Mouse (Mus musculus) MEL (cell line): ENCODE measurements around the gene Ablim1. TPM values are rescaled to one million over a fixed set of nuclear protein-coding genes. Genes with fewer than 3 reads are reported as not detected.
A peak's percentile ranks its signal among the peaks of the same experiment; 100 is the strongest.

Source experiments
- DNase-seq: peaks from one replicate; pipeline ENCODE4 v3.0.0; 2011; ENCODE audit warnings: low read depth, low spot score
- H3K27ac ChIP-seq: 2 replicates; pipeline ENCODE4 v1.5.1; 2012; ENCODE audit warnings: low read depth, mild to moderate bottlenecking, control low read depth, low read length, moderate library complexity; ENCODE audit not compliant: control insufficient read depth
- H3K27me3 ChIP-seq, 2 experiments: fragments of 150-350 bp in 1 of 2; sonication (generic) in 1 of 2; 2 replicates each; pipeline ENCODE4 v1.6.1; 2012; ENCODE audit warnings: low read length in 2 of 2, mild to moderate bottlenecking in 2 of 2, improper control_type of control experiment in 1 of 2, moderate library complexity in 1 of 2; ENCODE audit not compliant: insufficient read depth in 2 of 2, control insufficient read depth in 1 of 2
- H3K36me3 ChIP-seq, 2 experiments: 2 replicates each; pipeline ENCODE4 v1.6.1; 2012 to 2014; ENCODE audit warnings: low read length in 2 of 2, improper control_type of control experiment in 1 of 2, inconsistent platforms in 1 of 2, mild to moderate bottlenecking in 1 of 2; ENCODE audit not compliant: insufficient read depth in 2 of 2, control insufficient read depth in 1 of 2
- H3K4me1 ChIP-seq, 2 experiments: fragments of 150-350 bp in 1 of 2; sonication (generic) in 1 of 2; 2 replicates each; pipeline ENCODE4 v1.6.1; 2012; ENCODE audit warnings: low read length in 2 of 2, improper control_type of control experiment in 1 of 2, mild to moderate bottlenecking in 1 of 2; ENCODE audit not compliant: insufficient read depth in 2 of 2, control insufficient read depth in 1 of 2
- H3K4me3 ChIP-seq, 2 experiments: fragments of 150-350 bp in 1 of 2; sonication (generic) in 1 of 2; 2 replicates each; pipeline ENCODE4 v1.5.1; 2012; ENCODE audit warnings: low read depth in 2 of 2, low read length in 2 of 2, mild to moderate bottlenecking in 2 of 2, moderate library complexity in 2 of 2, control low read depth in 1 of 2, improper control_type of control experiment in 1 of 2; ENCODE audit not compliant: control insufficient read depth in 1 of 2, insufficient read depth in 1 of 2
- H3K79me2 ChIP-seq: 2 replicates; pipeline ENCODE4 v1.6.1; 2012; ENCODE audit warnings: mild to moderate bottlenecking, low read length, moderate library complexity; ENCODE audit not compliant: control insufficient read depth, poor library complexity, insufficient read depth
- H3K9ac ChIP-seq: 2 replicates; pipeline ENCODE4 v1.6.1; 2012; ENCODE audit warnings: low read depth, mild to moderate bottlenecking, control low read depth, low read length, moderate library complexity; ENCODE audit not compliant: control insufficient read depth, poor library complexity, severe bottlenecking
- H3K9me3 ChIP-seq: fragments of 150-350 bp; sonication (generic); replicated peaks from 2 replicates; pipeline ENCODE4 v1.6.1; 2012; ENCODE audit warnings: mild to moderate bottlenecking, low read length, improper control_type of control experiment, moderate library complexity; ENCODE audit not compliant: insufficient read depth
- CTCF ChIP-seq, 3 experiments: IDR thresholded peaks in 2 of 3; conservative IDR thresholded peaks in 1 of 3; 2 replicates each; pipeline ENCODE4 v1.5.1; 2011 to 2012; ENCODE audit warnings: low read length in 3 of 3, low read depth in 2 of 3, mild to moderate bottlenecking in 2 of 3, improper control_type of control experiment in 1 of 3, inconsistent platforms in 1 of 3, mixed read lengths in 1 of 3, moderate library complexity in 1 of 3; ENCODE audit not compliant: control insufficient read depth in 1 of 3, insufficient read depth in 1 of 3, poor library complexity in 1 of 3, severe bottlenecking in 1 of 3
- ELF1 ChIP-seq: IDR thresholded peaks from 2 replicates; pipeline ENCODE4 v1.6.1; 2014; ENCODE audit warnings: low read depth, mild to moderate bottlenecking, inconsistent platforms, low read length, improper control_type of control experiment, moderate library complexity
- GABPA ChIP-seq: IDR thresholded peaks from 2 replicates; pipeline ENCODE4 v1.6.1; 2012; ENCODE audit warnings: low read depth, mild to moderate bottlenecking, inconsistent platforms, low read length, improper control_type of control experiment, moderate library complexity
- MAX ChIP-seq: IDR thresholded peaks from 2 replicates; pipeline ENCODE4 v1.6.1; 2011; ENCODE audit warnings: low read length, improper control_type of control experiment
- NRF1 ChIP-seq: IDR thresholded peaks from 2 replicates; pipeline ENCODE4 v1.6.1; 2014; ENCODE audit warnings: low read depth, mild to moderate bottlenecking, inconsistent platforms, low read length, improper control_type of control experiment, moderate library complexity; ENCODE audit not compliant: poor library complexity, insufficient read depth, severe bottlenecking
- RAD21 ChIP-seq: IDR thresholded peaks from 2 replicates; pipeline ENCODE4 v1.6.1; 2011; ENCODE audit warnings: mild to moderate bottlenecking, low read depth, low read length, improper control_type of control experiment
- SMC3 ChIP-seq: IDR thresholded peaks from 2 replicates; pipeline ENCODE4 v1.6.1; 2011; ENCODE audit warnings: low read depth, low read length, improper control_type of control experiment
- TBP ChIP-seq: IDR thresholded peaks from 2 replicates; pipeline ENCODE4 v1.8.0; 2011; ENCODE audit warnings: low read depth, low read length, improper control_type of control experiment
- TCF12 ChIP-seq: IDR thresholded peaks from 2 replicates; pipeline ENCODE4 v1.6.1; 2014; ENCODE audit warnings: low read depth, mild to moderate bottlenecking, inconsistent platforms, low read length, improper control_type of control experiment, moderate library complexity
- USF1 ChIP-seq: IDR thresholded peaks from 2 replicates; pipeline ENCODE4 v1.6.1; 2014; ENCODE audit warnings: low read depth, mild to moderate bottlenecking, inconsistent platforms, low read length, improper control_type of control experiment, moderate library complexity
- ZC3H11A ChIP-seq: IDR thresholded peaks from 2 replicates; pipeline ENCODE4 v1.6.1; 2012; ENCODE audit warnings: low read depth, mild to moderate bottlenecking, inconsistent platforms, low read length, improper control_type of control experiment
- ZMIZ1 ChIP-seq: IDR thresholded peaks from 2 replicates; pipeline ENCODE4 v1.6.1; 2012; ENCODE audit warnings: low read depth, mild to moderate bottlenecking, inconsistent platforms, low read length, improper control_type of control experiment, moderate library complexity
- polyA plus RNA-seq, 2 experiments: library from polyadenylated mRNA; stranded (reverse) in 1 of 2; unstranded in 1 of 2; fragments of >175 nt in 1 of 2; fragments of >200 nt in 1 of 2; gene quantifications; 2 replicates each; pipeline versions ENCODE4 v1.2.1 to v1.2.4; 2012; ENCODE audit warnings: low replicate concordance in 2 of 2, low read depth in 1 of 2; ENCODE audit not compliant: insufficient read length in 2 of 2, insufficient read depth in 1 of 2, missing spikeins in 1 of 2
- total RNA-seq: library from RNA; depleted of rRNA; stranded (reverse); fragments of 300-350 nt; gene quantifications from 2 replicates; pipeline ENCODE4 v1.2.3, GENCODE M21; 2012

Gene Ablim1
- total and polyA plus RNA-seq, 3 experiments, result not detected

- H3K4me3 ChIP-seq, result no peak overlapping the region
- no peaks in the 10 kb centered on the region for H3K4me1 ChIP-seq
- H3K9me3 ChIP-seq, result no peaks in the 10 kb centered on the region
- H3K27ac ChIP-seq, result no peak overlapping the region
- H3K79me2 ChIP-seq, result no peaks in the 10 kb centered on the region
- no peak for DNase-seq
- no peaks in the 10 kb centered on the region for H3K36me3 ChIP-seq
- TF ChIP-seq NRF1, result 0 out of 2 replicates have a peak, but pooled peaks have one; percentile 23
- no peak for TF ChIP-seq ELF1
- TF ChIP-seq TCF12, result no peak
- no peak for TF ChIP-seq USF1
- no peak for TF ChIP-seq CTCF (IDR thresholded peaks at IDR 0.05 in 2 of 3, conservative IDR thresholded peaks at IDR 0.05 in 1 of 3; ENCODE audit: control insufficient read depth in 1 of 3, insufficient read depth in 1 of 3, low read depth in 2 of 3, low read length in 3 of 3, poor library complexity in 1 of 3, severe bottlenecking in 1 of 3)
- no peak overlapping the region for H3K9ac ChIP-seq
- no peaks in the 10 kb centered on the region for H3K27me3 ChIP-seq
Measured at GRCm38 (mm10) chr19:57067108-57067613, 247.6 kb downstream of the Ablim1 start.

- H3K9ac ChIP-seq, result no peak overlapping the region
- no peaks in the 10 kb centered on the region for H3K36me3 ChIP-seq
- no peaks in the 10 kb centered on the region for H3K27me3 ChIP-seq
- no peak overlapping the region for H3K4me3 ChIP-seq
- H3K9me3 ChIP-seq, result no peaks in the 10 kb centered on the region
- TF ChIP-seq TBP, result no peak
- TF ChIP-seq GABPA, result no peak
- TF ChIP-seq ZMIZ1, result no peak
- TF ChIP-seq SMC3, result peak; percentile 80
- TF ChIP-seq RAD21, result peak; percentile 55
- peak; percentile 49 for TF ChIP-seq ZC3H11A
- TF ChIP-seq CTCF (IDR thresholded peaks at IDR 0.05 in 2 of 3, conservative IDR thresholded peaks at IDR 0.05 in 1 of 3; ENCODE audit: control insufficient read depth in 1 of 3, insufficient read depth in 1 of 3, low read depth in 2 of 3, low read length in 3 of 3, poor library complexity in 1 of 3, severe bottlenecking in 1 of 3), result peak; percentile 79 to 93 (median 80)
- no peak for TF ChIP-seq USF1
- TF ChIP-seq, all 39 proteins: peak for 4
- DNase-seq, result peak; percentile 59
- H3K79me2 ChIP-seq, result no peaks in the 10 kb centered on the region
- no peaks in the 10 kb centered on the region for H3K4me1 ChIP-seq
- H3K27ac ChIP-seq, result no peak overlapping the region
Measured at GRCm38 (mm10) chr19:57066313-57066712, 248.4 kb downstream of the Ablim1 start.

GRCm38 (mm10) chr19:57062746-57063145 lies 252.0 kb downstream of the Ablim1 start:
- Histone ChIP-seq H3K9ac (no peak overlapping the region), H3K4me3 (no peak overlapping the region)
- DNase-seq, result no peak
- no peak for TF ChIP-seq MAX
- no peak for TF ChIP-seq USF1
- TF ChIP-seq, all 39 proteins: peak for 0
- Histone ChIP-seq H3K9me3 (no peaks in the 10 kb centered on the region), H3K27ac (no peak overlapping the region), H3K79me2 (no peaks in the 10 kb centered on the region), H3K36me3 (no peaks in the 10 kb centered on the region), H3K27me3 (no peaks in the 10 kb centered on the region), H3K4me1 (no peaks in the 10 kb centered on the region)
